Mouse (Mus musculus): ENCODE results near the gene Trim80. TPM values are rescaled to one million over a fixed set of nuclear protein-coding genes. Genes with fewer than 3 reads are reported as not detected.

Trim80 gene
- polyA plus RNA-seq, 1 experiment, result not detected

DNA sequence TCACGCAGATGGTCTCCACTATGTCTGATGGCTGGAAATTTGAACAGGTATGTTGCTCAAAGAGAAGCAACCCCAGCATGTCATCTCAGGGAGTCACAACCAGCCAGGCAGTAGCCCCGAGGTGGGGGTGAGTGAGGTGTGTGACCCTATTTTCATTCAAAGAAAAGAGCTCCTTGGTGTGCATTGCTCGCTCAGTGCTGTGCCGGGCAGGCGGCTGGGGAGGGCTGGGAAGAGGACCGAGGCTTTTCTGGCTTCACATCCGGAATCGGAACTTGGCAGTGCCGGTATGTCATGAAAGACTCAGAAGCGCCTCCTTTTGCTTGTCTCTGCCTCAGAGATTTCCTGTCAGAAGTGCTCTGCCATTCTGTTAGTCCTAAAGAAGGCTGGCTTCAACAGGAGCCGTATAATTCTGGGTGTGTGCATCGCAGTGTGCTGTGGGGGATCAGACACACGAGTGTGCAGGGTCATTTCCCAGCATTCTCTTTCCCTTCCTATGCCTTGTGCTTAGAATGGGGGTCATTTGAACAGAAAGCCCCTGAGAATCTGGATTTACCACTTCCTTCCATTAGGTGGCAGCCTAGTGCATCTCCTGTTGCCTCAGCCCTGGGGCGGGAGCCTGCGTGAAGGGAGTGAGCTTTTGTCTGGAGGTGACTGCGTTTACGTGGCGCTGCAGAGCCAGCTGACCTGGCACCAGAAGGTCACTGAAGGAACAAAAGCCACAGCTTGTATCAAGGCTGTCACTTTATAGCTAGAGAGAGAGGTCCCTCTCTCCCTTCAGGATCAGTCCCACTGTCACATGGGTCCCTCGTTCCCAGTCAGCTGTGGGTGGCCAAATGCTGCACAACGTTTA lies 12.6 kb upstream of the Trim80 start:
- Histone ChIP-seq H3K27ac (ENCODE audit: insufficient read depth, low read depth, low read length) (no peak overlapping the region), H3K4me3 (ENCODE audit: insufficient read depth, low read length) (no peak overlapping the region), H3K4me1 (ENCODE audit: control insufficient read depth, insufficient read depth, low read length) (peaks cover 3% of the 10 kb centered on the region)
- TF ChIP-seq CTCF (IDR thresholded peaks at IDR 0.05; ENCODE audit: low read depth, low read length) (peak; percentile 59), POLR2A (IDR thresholded peaks at IDR 0.05; ENCODE audit: borderline replicate concordance, low read depth, low read length) (no peak)

DNA sequence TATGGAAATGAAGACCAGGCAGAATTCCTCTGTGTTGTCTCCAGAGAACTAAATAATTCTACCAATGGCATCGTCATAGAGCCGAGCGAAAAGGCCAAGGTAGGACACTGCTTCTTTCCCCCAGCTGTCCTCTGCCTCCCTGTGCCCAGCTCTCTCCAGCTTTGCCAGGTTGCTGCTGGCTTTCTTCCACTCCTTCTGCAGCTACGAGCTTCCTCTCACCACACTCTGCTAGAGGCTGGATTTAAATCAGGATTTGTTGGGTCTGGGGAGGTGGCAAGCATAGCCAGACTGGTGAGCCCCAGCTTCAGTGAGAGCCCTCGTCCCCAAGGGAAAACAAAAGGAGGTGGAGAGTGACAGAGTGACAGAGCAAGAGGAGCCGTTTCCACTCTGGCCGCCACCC lies 11.0 kb upstream of the Trim80 start:
- H3K27ac ChIP-seq (ENCODE audit: insufficient read depth, low read depth, low read length), result no peak overlapping the region
- TF ChIP-seq POLR2A (IDR thresholded peaks at IDR 0.05; ENCODE audit: borderline replicate concordance, low read depth, low read length), result no peak
- TF ChIP-seq CTCF (IDR thresholded peaks at IDR 0.05; ENCODE audit: low read depth, low read length), result no peak

DNA sequence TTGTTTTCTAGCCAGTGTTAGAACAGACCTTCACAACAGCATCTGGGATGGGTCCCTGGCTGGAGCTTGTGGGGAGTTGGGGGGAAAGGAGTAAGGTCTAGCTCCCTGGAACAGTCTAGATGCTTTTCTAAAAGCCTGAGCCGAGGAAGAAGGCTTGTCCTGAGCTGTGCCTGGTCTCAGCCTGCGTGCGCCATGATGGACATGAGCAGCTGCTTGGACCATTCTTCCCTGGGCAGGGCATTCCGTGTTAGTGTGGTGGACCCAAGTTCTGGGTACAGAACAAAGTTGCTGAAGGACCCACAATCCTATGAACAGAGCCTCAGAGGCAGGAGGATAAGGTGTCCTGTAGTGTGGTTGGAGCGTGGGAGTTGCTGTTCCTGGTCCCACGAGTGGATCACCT lies 9.8 kb upstream of the Trim80 start:
- TF ChIP-seq POLR2A (IDR thresholded peaks at IDR 0.05; ENCODE audit: borderline replicate concordance, low read depth, low read length), result no peak
- no peak for TF ChIP-seq CTCF (IDR thresholded peaks at IDR 0.05; ENCODE audit: low read depth, low read length)
- Histone ChIP-seq H3K27ac (ENCODE audit: insufficient read depth, low read depth, low read length) (no peak overlapping the region), H3K4me1 (ENCODE audit: control insufficient read depth, insufficient read depth, low read length) (0 out of 2 replicates have a peak, but pooled peaks cover 2% of the 10 kb centered on the region), H3K4me3 (ENCODE audit: insufficient read depth, low read length) (no peak overlapping the region)

More for the DNA sequence above, 11.0 kb upstream of the Trim80 start:
- no peaks in the 10 kb centered on the region for H3K4me1 ChIP-seq (ENCODE audit: control insufficient read depth, insufficient read depth, low read length)
- H3K4me3 ChIP-seq (ENCODE audit: insufficient read depth, low read length), result no peak overlapping the region

DNA sequence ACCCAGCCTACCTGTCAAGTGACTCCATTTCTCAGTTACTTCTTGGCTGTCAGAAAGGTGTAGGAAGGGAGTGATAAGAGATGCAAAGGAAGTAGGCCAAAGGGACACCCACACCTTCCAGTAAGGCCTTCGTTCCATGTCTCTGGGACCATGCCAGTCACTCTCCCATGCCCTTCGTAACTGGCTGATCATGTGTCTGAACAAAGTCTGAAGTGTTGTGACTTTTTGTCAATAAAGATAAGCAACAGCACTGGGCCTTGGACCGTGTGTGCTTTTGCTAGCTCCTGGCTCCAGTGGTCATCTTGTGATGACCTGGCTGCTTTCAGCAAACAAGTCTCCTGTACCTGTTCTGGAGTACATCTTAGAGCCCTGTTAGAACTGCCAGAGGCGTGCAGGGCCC lies 7.5 kb upstream of the Trim80 start:
- Histone ChIP-seq H3K4me3 (ENCODE audit: insufficient read depth, low read length) (no peak overlapping the region), H3K27ac (ENCODE audit: insufficient read depth, low read depth, low read length) (no peak overlapping the region), H3K4me1 (ENCODE audit: control insufficient read depth, insufficient read depth, low read length) (peaks cover 10% of the 10 kb centered on the region)
- TF ChIP-seq POLR2A (IDR thresholded peaks at IDR 0.05; ENCODE audit: borderline replicate concordance, low read depth, low read length) (no peak), CTCF (IDR thresholded peaks at IDR 0.05; ENCODE audit: low read depth, low read length) (no peak)

DNA sequence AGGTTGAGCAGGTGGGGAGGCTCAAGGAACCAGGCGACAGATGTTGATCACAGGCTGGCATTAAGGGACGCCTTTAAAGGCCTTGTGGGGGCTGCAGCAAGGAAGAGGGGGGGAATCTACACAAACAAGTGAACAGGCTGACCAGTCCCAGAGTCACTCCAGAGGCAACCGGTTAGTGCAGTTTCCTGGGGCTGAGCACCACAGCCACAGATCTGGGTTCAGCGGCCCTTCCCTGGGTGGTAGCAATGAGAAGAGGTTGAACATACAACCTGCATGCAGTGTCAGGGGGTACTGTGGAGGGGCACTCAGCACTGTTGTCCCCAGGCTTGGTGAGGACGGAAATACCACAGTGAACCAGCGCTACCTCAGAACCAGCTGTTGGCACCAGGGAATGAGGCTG lies 7.0 kb upstream of the Trim80 start:
- Histone ChIP-seq H3K4me3 (ENCODE audit: insufficient read depth, low read length) (no peak overlapping the region), H3K27ac (ENCODE audit: insufficient read depth, low read depth, low read length) (no peak overlapping the region)
- TF ChIP-seq CTCF (IDR thresholded peaks at IDR 0.05; ENCODE audit: low read depth, low read length) (no peak), POLR2A (IDR thresholded peaks at IDR 0.05; ENCODE audit: borderline replicate concordance, low read depth, low read length) (no peak)

DNA sequence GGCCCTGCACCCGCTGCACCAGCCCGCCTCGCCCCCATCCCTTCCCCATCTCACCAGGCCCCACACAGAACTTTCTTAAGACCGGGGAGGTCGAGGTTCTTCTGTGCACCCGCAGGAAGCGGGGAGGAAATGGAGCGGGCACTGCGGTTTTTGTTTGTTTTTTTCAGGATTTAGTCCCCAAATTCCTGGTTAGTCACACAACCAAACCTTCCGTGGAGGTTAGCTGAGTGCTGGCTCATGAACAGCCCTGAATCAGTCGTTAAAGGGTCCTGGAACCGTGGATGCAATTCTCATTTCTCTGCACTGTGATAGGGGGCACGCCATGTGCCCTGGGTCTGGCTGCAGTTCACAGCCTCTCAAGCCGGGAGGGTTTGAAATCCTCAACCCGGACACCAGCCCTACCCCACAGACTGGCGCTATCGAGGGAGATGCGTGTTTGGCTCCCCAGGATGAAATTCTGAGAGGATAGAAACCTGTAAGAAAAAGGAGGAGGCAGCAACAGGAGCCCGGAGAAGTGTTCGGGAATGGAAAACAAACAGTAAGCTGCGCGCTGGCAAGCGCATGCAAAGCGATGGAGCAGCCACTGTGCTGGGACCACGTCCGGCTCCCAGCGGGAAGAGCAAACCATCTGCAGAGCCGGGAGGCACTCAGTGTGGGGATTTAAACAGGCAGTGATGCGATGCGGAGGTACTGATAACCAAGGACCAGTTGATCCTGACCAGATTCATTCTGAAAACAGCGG lies 4.6 kb upstream of the Trim80 start:
- no peak for TF ChIP-seq POLR2A (IDR thresholded peaks at IDR 0.05; ENCODE audit: borderline replicate concordance, low read depth, low read length)
- peaks cover 24% of the 10 kb centered on the region for H3K4me1 ChIP-seq (ENCODE audit: control insufficient read depth, insufficient read depth, low read length)
- no peak overlapping the region for H3K4me3 ChIP-seq (ENCODE audit: insufficient read depth, low read length)
- H3K27ac ChIP-seq (ENCODE audit: insufficient read depth, low read depth, low read length), result no peak overlapping the region

More for the DNA sequence above, 7.0 kb upstream of the Trim80 start:
- H3K4me1 ChIP-seq (ENCODE audit: control insufficient read depth, insufficient read depth, low read length), result peaks cover 11% of the 10 kb centered on the region

DNA sequence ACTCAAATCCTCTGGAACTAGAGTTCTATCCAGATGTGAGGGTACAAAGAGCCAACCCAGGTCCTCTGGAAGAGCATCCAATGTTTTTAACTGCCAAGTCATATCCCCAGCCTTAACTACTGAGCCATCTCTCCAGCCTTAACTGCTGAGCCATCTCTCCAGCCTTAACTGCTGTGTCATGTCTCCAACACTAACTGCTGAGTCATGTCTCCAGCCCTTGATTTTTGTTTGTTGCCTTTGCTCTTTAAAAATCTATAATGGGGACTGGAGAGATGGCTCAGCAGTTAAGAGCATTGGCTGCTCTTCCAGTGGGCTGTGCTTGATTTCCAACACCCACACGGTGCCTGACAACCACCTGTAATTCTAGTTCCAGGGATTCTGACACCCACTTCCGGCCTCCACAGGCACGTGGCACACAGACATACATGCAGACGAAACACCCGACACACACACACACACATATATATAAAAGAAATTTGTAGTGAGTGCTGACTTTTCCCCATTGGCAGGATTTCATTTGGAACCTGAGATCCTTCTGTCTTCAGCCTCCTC lies 2.7 kb upstream of the Trim80 start:
- no peak overlapping the region for H3K27ac ChIP-seq (ENCODE audit: insufficient read depth, low read depth, low read length)

DNA sequence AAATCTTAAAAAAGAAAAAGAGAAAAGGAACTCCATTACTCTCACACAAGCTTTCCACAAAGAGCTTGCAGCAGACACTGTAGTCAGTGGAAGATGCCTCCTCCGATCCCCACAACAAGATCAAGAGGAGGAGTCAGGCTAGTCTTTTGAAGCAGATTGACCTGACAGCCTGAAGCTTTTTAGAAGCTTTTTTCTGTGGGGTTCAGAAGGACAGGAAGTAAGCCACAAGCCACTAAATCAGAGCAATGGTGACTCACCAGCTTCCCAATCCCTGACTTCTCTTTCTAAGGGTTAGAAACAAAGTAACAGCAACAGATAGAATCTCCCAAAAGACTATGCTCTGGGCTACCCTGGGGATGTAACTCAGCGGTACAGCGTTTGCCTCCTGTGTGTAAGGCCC lies 1.0 kb upstream of the Trim80 start:
- Histone ChIP-seq H3K4me3 (ENCODE audit: insufficient read depth, low read length) (no peak overlapping the region), H3K4me1 (ENCODE audit: control insufficient read depth, insufficient read depth, low read length) (peaks cover 26% of the 10 kb centered on the region), H3K27ac (ENCODE audit: insufficient read depth, low read depth, low read length) (peak overlapping the region; percentile 60)
- TF ChIP-seq POLR2A (IDR thresholded peaks at IDR 0.05; ENCODE audit: borderline replicate concordance, low read depth, low read length), result no peak
- no peak for TF ChIP-seq CTCF (IDR thresholded peaks at IDR 0.05; ENCODE audit: low read depth, low read length)

More for the DNA sequence above, 2.7 kb upstream of the Trim80 start:
- H3K4me3 ChIP-seq (ENCODE audit: insufficient read depth, low read length), result no peak overlapping the region
- H3K4me1 ChIP-seq (ENCODE audit: control insufficient read depth, insufficient read depth, low read length), result peaks cover 26% of the 10 kb centered on the region
- TF ChIP-seq POLR2A (IDR thresholded peaks at IDR 0.05; ENCODE audit: borderline replicate concordance, low read depth, low read length), result no peak
- no peak for TF ChIP-seq CTCF (IDR thresholded peaks at IDR 0.05; ENCODE audit: low read depth, low read length)

DNA sequence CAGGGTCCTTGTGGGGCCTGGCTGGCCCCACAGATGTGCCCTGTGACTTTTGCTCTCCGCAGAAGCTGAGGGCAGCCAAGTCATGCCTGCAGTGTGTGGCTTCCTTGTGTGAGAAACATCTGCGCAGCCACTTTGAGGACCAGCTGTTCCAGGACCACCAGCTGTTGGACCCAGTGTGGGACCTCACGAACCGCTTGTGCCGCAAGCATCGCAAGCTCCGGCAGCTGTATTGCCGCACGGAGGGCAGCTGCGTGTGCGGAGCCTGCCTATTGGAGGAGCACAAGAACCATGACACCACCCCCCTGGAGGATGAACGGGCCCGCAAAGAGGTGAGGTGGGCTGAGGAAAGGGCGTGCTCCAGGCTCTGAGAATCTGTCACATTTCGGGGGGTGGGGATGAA lies 1.1 kb downstream of the Trim80 start:
- no peak overlapping the region for H3K4me3 ChIP-seq (ENCODE audit: insufficient read depth, low read length)
- no peak overlapping the region for H3K27ac ChIP-seq (ENCODE audit: insufficient read depth, low read depth, low read length)
- TF ChIP-seq POLR2A (IDR thresholded peaks at IDR 0.05; ENCODE audit: borderline replicate concordance, low read depth, low read length), result no peak
- TF ChIP-seq CTCF (IDR thresholded peaks at IDR 0.05; ENCODE audit: low read depth, low read length), result no peak
- H3K4me1 ChIP-seq (ENCODE audit: control insufficient read depth, insufficient read depth, low read length), result peaks cover 25% of the 10 kb centered on the region

DNA sequence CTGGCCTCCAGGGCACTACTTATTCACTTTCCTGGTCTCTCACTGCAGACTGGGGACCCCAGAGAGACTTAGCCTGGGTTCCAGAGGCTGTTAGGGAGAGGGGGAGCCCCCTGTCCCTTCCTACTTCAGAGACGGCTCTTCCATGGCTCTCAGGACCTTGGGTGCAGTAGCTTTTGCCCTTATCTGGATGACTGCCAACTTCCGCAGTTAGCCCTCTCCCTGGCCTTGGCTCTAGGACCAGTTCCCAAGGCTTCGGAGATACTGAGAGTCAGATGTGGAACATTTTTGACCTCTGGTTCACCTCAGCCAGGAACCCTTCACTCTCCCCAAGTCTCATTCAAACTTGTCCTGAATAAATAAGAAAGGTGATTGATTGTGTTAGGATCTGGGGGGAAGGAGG lies 6.6 kb downstream of the Trim80 start:
- no peak for TF ChIP-seq POLR2A (IDR thresholded peaks at IDR 0.05; ENCODE audit: borderline replicate concordance, low read depth, low read length)
- Histone ChIP-seq H3K4me3 (ENCODE audit: insufficient read depth, low read length) (no peak overlapping the region), H3K27ac (ENCODE audit: insufficient read depth, low read depth, low read length) (no peak overlapping the region), H3K4me1 (ENCODE audit: control insufficient read depth, insufficient read depth, low read length) (no peaks in the 10 kb centered on the region)
